Comparison of ENCODE assay signal across 27 mouse cellular contexts in the genomic region with DNA sequence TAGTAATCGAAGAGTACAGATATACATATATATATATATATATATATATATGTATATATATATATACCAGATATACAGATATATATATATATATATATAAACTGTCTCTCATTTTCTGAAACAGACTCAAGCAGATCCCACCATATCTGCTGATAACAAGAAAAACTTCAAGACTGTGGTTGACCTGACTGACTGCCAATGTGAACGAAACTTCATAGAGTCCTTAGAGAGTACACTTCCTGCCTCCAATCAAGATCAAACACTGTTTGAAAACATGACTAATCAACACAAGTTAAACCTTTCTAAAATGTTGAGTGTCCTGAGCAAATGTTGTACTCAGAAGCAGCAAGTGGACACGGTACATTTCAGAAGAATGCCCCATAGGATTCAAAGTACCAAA. TPM values are rescaled to one million over a fixed set of nuclear protein-coding genes. Genes with fewer than 3 reads are reported as not detected.
DNase-seq lines count a peak whose midpoint lies in the region; ATAC-seq and TF ChIP-seq lines count a peak whose summit lies in the region.
"Had no signal": no experiment of that assay in that cellular context is flagged by ENCODE, and none has a peak within 500 bp of the region (broad histone marks: within the 10 kb centered on the region; RNA-seq: fewer than 3 reads in every experiment).

No protein-coding gene starts in this region.

- no peak overlapping the region for H3K4me3 ChIP-seq in lung, postnatal 0 days (ENCODE audit: low read depth, low read length)
- H3K4me3 ChIP-seq in MEL (ENCODE audit: control insufficient read depth in 1 of 2, insufficient read depth in 1 of 2, low read depth in 2 of 2, low read length in 2 of 2) = no peak overlapping the region
- no peak overlapping the region for H3K4me3 ChIP-seq in stomach, postnatal 0 days (ENCODE audit: low read depth, low read length)

- no peaks in the 10 kb centered on the region for H3K79me2 ChIP-seq in MEL (ENCODE audit: control insufficient read depth, insufficient read depth, low read length, poor library complexity)

- no peak overlapping the region for H3K27ac ChIP-seq in lung, postnatal 0 days (ENCODE audit: low read length)
- 0 out of 2 replicates have a peak overlapping the region, but pooled peaks have one; percentile 15 for H3K27ac ChIP-seq in MEL (ENCODE audit: control insufficient read depth, low read depth, low read length)
- H3K27ac ChIP-seq in stomach, postnatal 0 days (replicated peaks) = no peak overlapping the region

- no peaks in the 10 kb centered on the region for H3K4me1 ChIP-seq in lung, postnatal 0 days (ENCODE audit: insufficient read depth, low read depth, low read length)
- H3K4me1 ChIP-seq in MEL (ENCODE audit: control insufficient read depth in 1 of 2, insufficient read depth in 2 of 2, low read length in 2 of 2) = peaks cover 2 to 5% of the 10 kb centered on the region in 2 experiments; a peak in 3 of 4 replicates
- H3K4me1 ChIP-seq in stomach, postnatal 0 days (replicated peaks; ENCODE audit: control insufficient read depth, insufficient read depth) = no peaks in the 10 kb centered on the region

- DNase-seq in lung, postnatal 0 days (ENCODE audit: low spot score) = peak; percentile 18
- no peak for DNase-seq in lung, adult 18-20 months
- DNase-seq in MEL (ENCODE audit: low read depth, low spot score) = peak; percentile 82
- no peak for DNase-seq in stomach, postnatal 0 days (ENCODE audit: low spot score)
- no peak for DNase-seq in urinary bladder, postnatal 25 days (ENCODE audit: low spot score)
- no peak for DNase-seq in testis, postnatal 14 days (ENCODE audit: low spot score)
- DNase-seq: adrenal gland, adult 2 months; adrenal gland, adult 8-10 months; adrenal gland, postnatal 10 days; adrenal gland, postnatal 14 days; adrenal gland, postnatal 25 days; adrenal gland, postnatal 36 days; B cell, adult 2 months; cerebellum, adult 11 months; cerebellum, adult 11-12 months; cerebellum, adult 18-20 months; cerebellum, adult 2 months had no signal

- TF ChIP-seq EP300 in lung, postnatal 0 days (IDR thresholded peaks at IDR 0.05) = no peak
- peak; percentile 58 to 72 for TF ChIP-seq EP300 in MEL (IDR thresholded peaks at IDR 0.05; ENCODE audit: low read depth in 1 of 2, low read length in 2 of 2)
- TF ChIP-seq EP300 in stomach, postnatal 0 days (optimal IDR thresholded peaks at IDR 0.05) = no peak

- no peak overlapping the region for H3K4me2 ChIP-seq in lung, postnatal 0 days (replicated peaks; ENCODE audit: low read depth, low read length)
- no peak overlapping the region for H3K4me2 ChIP-seq in stomach, postnatal 0 days (replicated peaks; ENCODE audit: low read depth)

- ATAC-seq in lung, postnatal 0 days = no peak
- 0 out of 2 replicates have a peak, but pooled peaks have one; percentile 49 for ATAC-seq in stomach, postnatal 0 days (ENCODE audit: low FRiP score, low TSS enrichment)
- ATAC-seq: activated CD4-positive, CD25-positive, alpha-beta regulatory T cell, adult 4 months; CD4-positive, CD25-positive, alpha-beta regulatory T cell, adult 4 months; Patski had no signal

- H3K36me3 ChIP-seq in lung, postnatal 0 days (ENCODE audit: insufficient read depth, low read length) = no peaks in the 10 kb centered on the region
- H3K36me3 ChIP-seq in MEL (ENCODE audit: control insufficient read depth in 1 of 2, insufficient read depth in 2 of 2, low read length in 2 of 2) = peaks cover 0 to 11% of the 10 kb centered on the region in 2 experiments; a peak in 2 of 4 replicates
- H3K36me3 ChIP-seq in stomach, postnatal 0 days (ENCODE audit: control insufficient read depth, insufficient read depth, low read length) = no peaks in the 10 kb centered on the region
- H3K36me3 ChIP-seq: G1E had no signal

- TF ChIP-seq RAD21 in MEL (IDR thresholded peaks at IDR 0.05; ENCODE audit: low read depth, low read length) = no peak

- TF ChIP-seq POLR2A in MEL (IDR thresholded peaks at IDR 0.05; ENCODE audit: control insufficient read depth in 1 of 2, insufficient read depth in 1 of 2, low read depth in 1 of 2, low read length in 2 of 2, poor library complexity in 1 of 2) = no peak

- H3K9ac ChIP-seq in lung, postnatal 0 days (replicated peaks; ENCODE audit: low read depth) = no peak overlapping the region
- no peak overlapping the region for H3K9ac ChIP-seq in MEL (ENCODE audit: control insufficient read depth, low read depth, low read length, poor library complexity, severe bottlenecking)
- no peak overlapping the region for H3K9ac ChIP-seq in stomach, postnatal 0 days (ENCODE audit: low read length)

- H3K27me3 ChIP-seq in lung, postnatal 0 days (replicated peaks; ENCODE audit: insufficient read depth, low read length) = no peaks in the 10 kb centered on the region
- H3K27me3 ChIP-seq in MEL (ENCODE audit: control insufficient read depth in 1 of 2, insufficient read depth in 2 of 2, low read length in 2 of 2) = no peaks in the 10 kb centered on the region
- no peaks in the 10 kb centered on the region for H3K27me3 ChIP-seq in stomach, postnatal 0 days (ENCODE audit: control insufficient read depth, insufficient read depth, low read length)
- H3K27me3 ChIP-seq: CH12.LX, Patski had no signal

- no peak for TF ChIP-seq CTCF in lung, postnatal 0 days (IDR thresholded peaks at IDR 0.05)
- TF ChIP-seq CTCF in MEL (IDR thresholded peaks at IDR 0.05 in 2 of 3, conservative IDR thresholded peaks at IDR 0.05 in 1 of 3; ENCODE audit: control insufficient read depth in 1 of 3, insufficient read depth in 1 of 3, low read depth in 2 of 3, low read length in 3 of 3, poor library complexity in 1 of 3, severe bottlenecking in 1 of 3) = no peak
- no peak for TF ChIP-seq CTCF in stomach, postnatal 0 days (IDR thresholded peaks at IDR 0.05; ENCODE audit: low read depth)

- 57% methylated on average over 3 of the region's 3 CpGs for WGBS in lung, postnatal 0 days
- 61% methylated on average over 3 of the region's 3 CpGs for WGBS in stomach, postnatal 0 days

- no peaks in the 10 kb centered on the region for H3K9me3 ChIP-seq in lung, postnatal 0 days (ENCODE audit: low read length)
- no peaks in the 10 kb centered on the region for H3K9me3 ChIP-seq in MEL (replicated peaks; ENCODE audit: insufficient read depth, low read length)
- no peaks in the 10 kb centered on the region for H3K9me3 ChIP-seq in stomach, postnatal 0 days (ENCODE audit: control insufficient read depth, low read length)
- H3K9me3 ChIP-seq: G1E had no signal

TF ChIP-seq in MEL, 35 proteins besides CTCF, POLR2A, EP300 and RAD21:
- TF ChIP-seq NELFE (IDR thresholded peaks at IDR 0.05; ENCODE audit: low read depth, low read length) = no peak
- no peak for TF ChIP-seq UBTF (IDR thresholded peaks at IDR 0.05; ENCODE audit: borderline replicate concordance, insufficient read depth, low read depth, low read length)
- TF ChIP-seq TCF12 (IDR thresholded peaks at IDR 0.05; ENCODE audit: low read depth, low read length) = peak; percentile 49; the same call in 1 of the 2 replicates
- TF ChIP-seq ETS1 (IDR thresholded peaks at IDR 0.05; ENCODE audit: low read depth, low read length) = peak; percentile 67
- no peak for TF ChIP-seq USF2 (IDR thresholded peaks at IDR 0.05; ENCODE audit: borderline replicate concordance in 1 of 2, insufficient read depth in 1 of 2, low read depth in 1 of 2, low read length in 2 of 2)
- peak; percentile 68 for TF ChIP-seq RCOR1 (IDR thresholded peaks at IDR 0.05; ENCODE audit: low read depth, low read length)
- TF ChIP-seq MAX (IDR thresholded peaks at IDR 0.05; ENCODE audit: low read length) = no peak
- TF ChIP-seq ELF1 (IDR thresholded peaks at IDR 0.05; ENCODE audit: low read depth, low read length) = no peak
- TF ChIP-seq POLR2AphosphoS2 (IDR thresholded peaks at IDR 0.05; ENCODE audit: low read length) = no peak
- no peak for TF ChIP-seq BHLHE40 (IDR thresholded peaks at IDR 0.05; ENCODE audit: borderline replicate concordance, low read depth, low read length)
- TF ChIP-seq POLR2AphosphoS5 (IDR thresholded peaks at IDR 0.05; ENCODE audit: borderline replicate concordance, low read depth, low read length) = no peak
- TF ChIP-seq GATA1 (IDR thresholded peaks at IDR 0.05; ENCODE audit: low read depth, low read length) = peak; percentile 60
- TF ChIP-seq TBP (IDR thresholded peaks at IDR 0.05; ENCODE audit: low read depth, low read length) = no peak
- no peak for TF ChIP-seq ZC3H11A (IDR thresholded peaks at IDR 0.05; ENCODE audit: low read depth, low read length)
- TF ChIP-seq E2F4 (IDR thresholded peaks at IDR 0.05; ENCODE audit: borderline replicate concordance, low read depth, low read length) = no peak

RNA-seq across cellular contexts. Expression of a gene that starts 10.0 kb away (rescaled TPM):
- polyA plus RNA-seq in lung, postnatal 0 days (2015; fragmentation: Nextera tagmentation; extraction: Ambion mirVana) = not detected in 2 replicates
- not detected in 2 replicates for total RNA-seq in MEL (2012; rRNA removed)
- polyA plus RNA-seq in MEL (2012; ENCODE audit: insufficient read depth in 1 of 2, insufficient read length in 2 of 2, low read depth in 1 of 2, low replicate concordance in 2 of 2, missing spikeins in 1 of 2) = not detected
- polyA plus RNA-seq in stomach, postnatal 0 days (2015; fragmentation: Nextera tagmentation; extraction: Ambion mirVana) = 0.22 TPM in 1 of 2 replicates, not detected in the other
- total RNA-seq: adrenal gland, adult 18-20 months; adrenal gland, adult 2 months; adrenal gland, adult 8-10 months; adrenal gland, postnatal 10 days; adrenal gland, postnatal 14 days; adrenal gland, postnatal 25 days; adrenal gland, postnatal 36 days; adrenal gland, postnatal 4 days; CH12.LX; ES-E14; G1E had no signal
- polyA plus RNA-seq: activated CD4-positive, CD25-positive, alpha-beta regulatory T cell, adult 4 months; adrenal gland, adult 2 months; brain, embryonic 14.5 days; C2C12; CD4-positive, CD25-positive, alpha-beta regulatory T cell, adult 4 months; cerebellum, adult 2 months; G1E; Patski had no signal

RNA-seq across cellular contexts. Expression of a gene that starts 31.5 kb away (rescaled TPM):
- polyA plus RNA-seq in lung, postnatal 0 days (2015; fragmentation: Nextera tagmentation; extraction: Ambion mirVana) = not detected in 2 replicates
- not detected in 2 replicates for total RNA-seq in MEL (2012; rRNA removed)
- not detected for polyA plus RNA-seq in MEL (2012; ENCODE audit: insufficient read depth in 1 of 2, insufficient read length in 2 of 2, low read depth in 1 of 2, low replicate concordance in 2 of 2, missing spikeins in 1 of 2)
- polyA plus RNA-seq in stomach, postnatal 0 days (2015; fragmentation: Nextera tagmentation; extraction: Ambion mirVana) = not detected in 2 replicates
- total RNA-seq: adrenal gland, adult 18-20 months; adrenal gland, adult 2 months; adrenal gland, adult 8-10 months; adrenal gland, postnatal 10 days; adrenal gland, postnatal 14 days; adrenal gland, postnatal 25 days; adrenal gland, postnatal 36 days; adrenal gland, postnatal 4 days; CH12.LX; ES-E14; G1E had no signal
- polyA plus RNA-seq: activated CD4-positive, CD25-positive, alpha-beta regulatory T cell, adult 4 months; adrenal gland, adult 2 months; brain, embryonic 14.5 days; C2C12; CD4-positive, CD25-positive, alpha-beta regulatory T cell, adult 4 months; cerebellum, adult 2 months; G1E; Patski had no signal

Comparison
In these comparisons a context has a peak if more than half of its experiments do, and no peak if none do; other contexts are left out.
1. DNase-seq: peak in lung, postnatal 0 days (single experiment) and MEL (single experiment); none in lung, adult 18-20 months (0 of 2), stomach, postnatal 0 days (single experiment), urinary bladder, postnatal 25 days (single experiment) and testis, postnatal 14 days (single experiment).